23 mouse cellular contexts compared by ENCODE assay signal in genomic region chr1:167372739-167373138, GRCm38 (mm10). TPM values are rescaled to one million over a fixed set of nuclear protein-coding genes. Genes with fewer than 3 reads are reported as not detected.
DNase-seq lines count a peak whose midpoint lies in the region; ATAC-seq and TF ChIP-seq lines count a peak whose summit lies in the region.
"Had no signal": no experiment of that assay in that cellular context is flagged by ENCODE, and none has a peak within 500 bp of the region (broad histone marks: within the 10 kb centered on the region; RNA-seq: fewer than 3 reads in every experiment).

No protein-coding gene starts in this region.

- no peak for TF ChIP-seq POLR2A in CH12.LX (IDR thresholded peaks at IDR 0.05; ENCODE audit: low read depth, low read length)

- no peaks in the 10 kb centered on the region for H3K27me3 ChIP-seq in liver, embryonic 12.5 days (replicated peaks)
- no peaks in the 10 kb centered on the region for H3K27me3 ChIP-seq in liver, embryonic 11.5 days (replicated peaks; ENCODE audit: control insufficient read depth, insufficient read depth, low read length)
- peaks cover 27% of the 10 kb centered on the region for H3K27me3 ChIP-seq in CH12.LX (replicated peaks)
- H3K27me3 ChIP-seq: Patski had no signal

- dilution Hi-C loops in CH12.LX (cut with MboI; ENCODE audit: extremely low pct_ligation_motif_present, extremely low pct_unique_long_range_greater_than_20kb, low sequenced_read_pairs): no loop called here

- H3K9me3 ChIP-seq in liver, embryonic 12.5 days (replicated peaks): no peaks in the 10 kb centered on the region
- H3K9me3 ChIP-seq in liver, embryonic 11.5 days (ENCODE audit: control insufficient read depth, low read length): no peaks in the 10 kb centered on the region
- no peaks in the 10 kb centered on the region for H3K9me3 ChIP-seq in CH12.LX (replicated peaks; ENCODE audit: low read length)
- H3K9me3 ChIP-seq in ES-E14 (ENCODE audit: control insufficient read depth, insufficient read depth, low read depth, low read length): no peaks in the 10 kb centered on the region
- H3K9me3 ChIP-seq: G1E had no signal

- H3K27ac ChIP-seq in liver, embryonic 12.5 days: 0 out of 2 replicates have a peak overlapping the region, but pooled peaks have one; percentile 15
- no peak overlapping the region for H3K27ac ChIP-seq in liver, embryonic 11.5 days (ENCODE audit: low read depth, low read length)
- H3K27ac ChIP-seq in CH12.LX (ENCODE audit: insufficient read depth, low read depth): no peak overlapping the region
- H3K27ac ChIP-seq in ES-E14 (ENCODE audit: insufficient read depth, low read depth, low read length, poor library complexity, severe bottlenecking): no peak overlapping the region

- H3K4me3 ChIP-seq in liver, embryonic 12.5 days: no peak overlapping the region
- no peak overlapping the region for H3K4me3 ChIP-seq in liver, embryonic 11.5 days (ENCODE audit: low read depth, low read length)
- H3K4me3 ChIP-seq in CH12.LX (replicated peaks in 1 of 3; ENCODE audit: low read depth in 2 of 3, low read length in 2 of 3, poor library complexity in 1 of 3): no peak overlapping the region
- H3K4me3 ChIP-seq in ES-E14 (ENCODE audit: insufficient read depth in 1 of 2, low read depth in 1 of 2, low read length in 2 of 2, poor library complexity in 1 of 2, severe bottlenecking in 1 of 2): no peak overlapping the region

- TF ChIP-seq RAD21 in CH12.LX (IDR thresholded peaks at IDR 0.05; ENCODE audit: low read depth, low read length): no peak

- peaks cover 99% of the 10 kb centered on the region for H3K36me3 ChIP-seq in liver, embryonic 12.5 days
- H3K36me3 ChIP-seq in liver, embryonic 11.5 days (ENCODE audit: control insufficient read depth, insufficient read depth, low read length): peaks cover 11% of the 10 kb centered on the region
- H3K36me3 ChIP-seq in CH12.LX (replicated peaks in 1 of 2; ENCODE audit: control insufficient read depth in 1 of 2, insufficient read depth in 1 of 2, low read length in 1 of 2) (peaks cover 8 to 17% of the 10 kb centered on the region in 2 experiments), ES-E14 (ENCODE audit: control insufficient read depth, insufficient read depth, low read length, poor library complexity, severe bottlenecking) (no peaks in the 10 kb centered on the region; the same call in 1 of the 2 replicates)

- 90% methylated on average over 7 of the region's 7 CpGs for WGBS in liver, embryonic 12.5 days (ENCODE audit: insufficient replicate concordance)
- WGBS in liver, embryonic 11.5 days: 93% methylated on average over 7 of the region's 7 CpGs

- H3K9ac ChIP-seq in liver, embryonic 12.5 days: no peak overlapping the region
- no peak overlapping the region for H3K9ac ChIP-seq in liver, embryonic 11.5 days (ENCODE audit: low read depth, low read length)
- H3K9ac ChIP-seq in CH12.LX (ENCODE audit: insufficient read depth, low read depth): no peak overlapping the region
- no peak overlapping the region for H3K9ac ChIP-seq in ES-E14 (ENCODE audit: insufficient read depth, low read depth, low read length, poor library complexity, severe bottlenecking)

- peaks cover 86% of the 10 kb centered on the region for H3K4me1 ChIP-seq in liver, embryonic 12.5 days
- peaks cover 27% of the 10 kb centered on the region for H3K4me1 ChIP-seq in liver, embryonic 11.5 days (replicated peaks; ENCODE audit: control insufficient read depth, insufficient read depth, low read length)
- H3K4me1 ChIP-seq in CH12.LX (ENCODE audit: control insufficient read depth in 1 of 2, insufficient read depth in 2 of 2) (peaks cover 7 to 16% of the 10 kb centered on the region in 2 experiments; a peak in 3 of 4 replicates), ES-E14 (ENCODE audit: control insufficient read depth in 2 of 2, insufficient read depth in 2 of 2, low read length in 2 of 2, poor library complexity in 1 of 2) (peaks cover 2 to 10% of the 10 kb centered on the region in 2 experiments; a peak in 1 of 4 replicates)

- peak; percentile 75 for DNase-seq in heart, adult 11 months
- DNase-seq in heart, adult 9 months (ENCODE audit: low spot score in 2 of 2): no peak
- no peak for DNase-seq in liver, embryonic 11.5 days (ENCODE audit: low spot score)
- DNase-seq in CH12.LX (ENCODE audit: extremely low read depth) (no peak), ES-E14 (ENCODE audit: low read depth, low spot score) (no peak)
- no peak for DNase-seq in retina, postnatal 1 day
- DNase-seq in embryo, embryonic 9.5 days (ENCODE audit: extremely low spot score): no peak
- DNase-seq: adrenal gland, adult 2 months; adrenal gland, adult 8-10 months; adrenal gland, postnatal 10 days; adrenal gland, postnatal 14 days; adrenal gland, postnatal 25 days; adrenal gland, postnatal 36 days; B cell, adult 2 months; cerebellum, adult 11 months; cerebellum, adult 11-12 months; cerebellum, adult 18-20 months; cerebellum, adult 2 months had no signal

- no peak overlapping the region for H3K4me2 ChIP-seq in liver, embryonic 12.5 days
- no peak overlapping the region for H3K4me2 ChIP-seq in liver, embryonic 11.5 days
- H3K4me2 ChIP-seq in CH12.LX (ENCODE audit: insufficient read depth, low read depth, poor library complexity, severe bottlenecking): no peak overlapping the region

- no peak for TF ChIP-seq EP300 in CH12.LX (IDR thresholded peaks at IDR 0.05; ENCODE audit: low read length)

- in situ Hi-C loops in CH12.LX (cut with MboI; ENCODE audit: low pct_ligation_motif_present, low pct_unique_long_range_greater_than_20kb, low sequenced_read_pairs): no loop called here
- in situ Hi-C loops in ES-E14 (cut with MboI; ENCODE audit: low sequenced_read_pairs in 2 of 2, unreplicated experiment in 2 of 2): no loop called here

- TF ChIP-seq CTCF in CH12.LX (conservative IDR thresholded peaks at IDR 0.05 in 1 of 2, IDR thresholded peaks at IDR 0.05 in 1 of 2; ENCODE audit: low read depth in 2 of 2, low read length in 2 of 2): no peak

- H3K79me2 ChIP-seq in CH12.LX (replicated peaks; ENCODE audit: control insufficient read depth, extremely low read depth, insufficient read depth, poor library complexity, severe bottlenecking): no peaks in the 10 kb centered on the region

- ATAC-seq in liver, embryonic 12.5 days: no peak
- ATAC-seq in liver, embryonic 11.5 days (replicated peaks; ENCODE audit: low FRiP score): no peak
- ATAC-seq: activated CD4-positive, CD25-positive, alpha-beta regulatory T cell, adult 4 months; CD4-positive, CD25-positive, alpha-beta regulatory T cell, adult 4 months; Patski had no signal

TF ChIP-seq in CH12.LX, 34 proteins besides CTCF, POLR2A, EP300 and RAD21:
- TF ChIP-seq IRF4 (IDR thresholded peaks at IDR 0.05; ENCODE audit: low read depth, low read length) (no peak), MAFK (IDR thresholded peaks at IDR 0.05; ENCODE audit: insufficient replicate concordance, low read length) (0 out of 2 replicates have a peak, but pooled peaks have one; percentile 53)

TF ChIP-seq in ES-E14, 5 proteins besides CTCF, POLR2A, EP300 and RAD21:
- peak; percentile 73 for TF ChIP-seq MAFK (IDR thresholded peaks at IDR 0.05; ENCODE audit: insufficient read depth, low read depth, low read length)
- no peak for TF ChIP-seq CHD2 (IDR thresholded peaks at IDR 0.05; ENCODE audit: low read depth, low read length)
- no peak for TF ChIP-seq ZNF384 (IDR thresholded peaks at IDR 0.05; ENCODE audit: low read depth, low read length)
- no peak for TF ChIP-seq HCFC1 (IDR thresholded peaks at IDR 0.05; ENCODE audit: borderline replicate concordance, insufficient read depth, low read length)
TF ChIP-seq in ES-E14: peak in this region for 1.

RNA-seq across cellular contexts. Expression of gene Mgst3, which starts 20.9 kb away (rescaled TPM):
- 388 and 396 TPM in 2 replicates for polyA plus RNA-seq in liver, embryonic 12.5 days (2016; fragmentation: Nextera tagmentation; extraction: Ambion mirVana)
- 242 and 253 TPM in 2 replicates for polyA plus RNA-seq in liver, embryonic 11.5 days (2014; fragmentation: Nextera tagmentation; extraction: Ambion mirVana)
- total RNA-seq in CH12.LX (2012; rRNA removed) (1.0 and 1.4 TPM in 2 replicates), CH12.LX (2014; rRNA removed) (not detected in 2 replicates), ES-E14 (2012; rRNA removed) (34.4 and 52.5 TPM in 2 replicates)
- not detected in 2 replicates for polyA plus RNA-seq in CH12.LX (2012; ENCODE audit: insufficient read length, low read depth)

RNA-seq across cellular contexts. Expression of gene Aldh9a1, which starts 22.9 kb away (rescaled TPM):
- polyA plus RNA-seq in liver, embryonic 12.5 days (2016; fragmentation: Nextera tagmentation; extraction: Ambion mirVana): 94.4 and 99.5 TPM in 2 replicates
- 112 and 129 TPM in 2 replicates for polyA plus RNA-seq in liver, embryonic 11.5 days (2014; fragmentation: Nextera tagmentation; extraction: Ambion mirVana)
- total RNA-seq in CH12.LX (2012; rRNA removed): 26.2 and 28.8 TPM in 2 replicates
- total RNA-seq in CH12.LX (2014; rRNA removed): 31.2 and 35.2 TPM in 2 replicates
- 79.7 TPM in 2 replicates for polyA plus RNA-seq in CH12.LX (2012; ENCODE audit: insufficient read length, low read depth)
- 26.8 and 33.0 TPM in 2 replicates for total RNA-seq in ES-E14 (2012; rRNA removed)

Comparison
In these comparisons a context has a peak if more than half of its experiments do, and no peak if none do; other contexts are left out.
1. RNA of gene Mgst3, which starts 20.9 kb away (polyA plus RNA-seq): 388 to 396 TPM in liver, embryonic 12.5 days and 242 to 253 TPM in liver, embryonic 11.5 days; not detected in CH12.LX; every median in the first group is over 100 times any median in the second.